Mouse (Mus musculus) embryonic facial prominence, embryonic 10.5 days (tissue): Measurements from ENCODE around the gene Fzd4. TPM values are rescaled to one million over a fixed set of nuclear protein-coding genes. Genes with fewer than 3 reads are reported as not detected.

Source experiments
- DNase-seq: peaks from one replicate; pipeline ENCODE4 v3.0.0-alpha.2; 2017; ENCODE audit warnings: low spot score
- H3K27ac ChIP-seq: fragments of 300-500 bp; sonication (generic); replicated peaks from 2 replicates; pipeline ENCODE4 v1.5.1; 2016; ENCODE audit warnings: mild to moderate bottlenecking
- H3K27me3 ChIP-seq: fragments of 300-500 bp; sonication (generic); replicated peaks from 2 replicates; pipeline ENCODE4 v1.6.1; 2016; ENCODE audit warnings: low read depth, mild to moderate bottlenecking; ENCODE audit not compliant: poor library complexity, severe bottlenecking
- H3K36me3 ChIP-seq: fragments of 300-500 bp; sonication (generic); replicated peaks from 2 replicates; pipeline ENCODE4 v1.6.1; 2016; ENCODE audit warnings: mild to moderate bottlenecking, moderate library complexity
- H3K4me1 ChIP-seq: fragments of 300-500 bp; sonication (generic); 2 replicates; pipeline ENCODE4 v1.6.1; 2016
- H3K4me3 ChIP-seq: fragments of 300-500 bp; sonication (generic); 2 replicates; pipeline ENCODE4 v1.5.1; 2016; ENCODE audit warnings: mild to moderate bottlenecking, moderate library complexity
- H3K9me3 ChIP-seq: fragments of 300-500 bp; sonication (generic); 2 replicates; pipeline ENCODE4 v1.6.1; 2016; ENCODE audit warnings: mild to moderate bottlenecking
- WGBS: fragments of 180-500 bp; shearing (Covaris S2); methylation state at CpG from one replicate; pipeline ENCODE4 v1.1.7; 2016; 5-methylcytosine and 5-hydroxymethylcytosine counted together
- polyA plus RNA-seq: library from polyadenylated mRNA; unstranded; fragments of >200 nt; fragmentation: Nextera tagmentation; extraction: Ambion mirVana; gene quantifications from 2 replicates; pipeline ENCODE4 v1.2.1, GENCODE M21; 2016

Gene Fzd4
- polyA plus RNA-seq, 1 experiment from 2014 or later, result 11.5 TPM

DNA sequence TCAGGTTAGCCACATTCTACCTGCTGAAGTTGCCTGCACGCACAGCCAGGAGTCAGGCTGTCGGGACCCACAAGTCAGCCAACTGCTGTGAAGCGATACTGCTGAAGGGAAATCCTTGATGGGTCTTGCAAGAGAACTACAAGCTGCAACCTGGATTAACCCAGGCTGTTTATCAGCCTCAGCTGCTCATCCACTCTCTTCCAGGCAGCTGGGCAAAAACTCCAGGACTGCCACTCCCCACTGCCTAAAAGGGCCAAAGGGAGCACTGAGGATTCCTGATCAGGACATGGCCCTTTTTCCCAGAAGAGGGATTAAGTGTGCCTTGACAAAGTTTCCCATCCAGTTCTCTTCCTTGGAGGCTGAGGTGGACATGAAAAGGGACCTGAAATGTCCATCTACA lies 15.2 kb upstream of the Fzd4 start:
- Histone ChIP-seq H3K9me3 (no peaks in the 10 kb centered on the region), H3K4me3 (no peak overlapping the region), H3K36me3 (no peaks in the 10 kb centered on the region), H3K27me3 (no peaks in the 10 kb centered on the region), H3K27ac (no peak overlapping the region), H3K4me1 (0 out of 2 replicates have a peak, but pooled peaks cover 4% of the 10 kb centered on the region)
- WGBS, result 82% methylated on average over 3 of the region's 3 CpGs
- no peak for DNase-seq

GRCm38 (mm10) chr7:89390660-89391059 lies 13.5 kb upstream of the Fzd4 start:
- H3K27me3 ChIP-seq, result no peaks in the 10 kb centered on the region
- H3K36me3 ChIP-seq, result peaks cover 3% of the 10 kb centered on the region; the same call in 1 of the 2 replicates
- WGBS, result 82% methylated on average over 2 of the region's 2 CpGs
- no peak for DNase-seq
- no peak overlapping the region for H3K27ac ChIP-seq
- 0 out of 2 replicates have a peak, but pooled peaks cover 4% of the 10 kb centered on the region for H3K4me1 ChIP-seq
- H3K4me3 ChIP-seq, result no peak overlapping the region
- H3K9me3 ChIP-seq, result no peaks in the 10 kb centered on the region

DNA sequence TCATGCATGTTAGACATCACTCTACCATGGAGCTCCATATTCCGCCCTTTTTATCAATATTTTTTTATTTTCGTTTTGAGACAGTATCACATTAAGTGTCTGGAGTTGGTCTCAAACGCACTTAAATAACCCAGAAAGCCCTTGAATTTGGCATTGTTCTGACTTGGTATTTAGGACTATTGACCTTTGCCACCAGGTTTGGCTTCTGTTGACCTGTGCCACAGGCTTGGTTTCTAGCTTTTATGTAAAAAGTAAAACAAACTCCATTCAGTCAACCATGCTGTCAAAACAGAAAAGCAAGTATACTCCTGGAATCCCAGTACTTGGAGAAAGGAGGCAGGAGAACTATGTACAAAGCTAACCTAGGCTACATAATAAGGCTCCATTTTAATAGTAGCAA lies 12.9 kb upstream of the Fzd4 start:
- 81% methylated on average over 3 of the region's 3 CpGs for WGBS
- DNase-seq, result no peak
- no peak overlapping the region for H3K4me3 ChIP-seq
- no peaks in the 10 kb centered on the region for H3K27me3 ChIP-seq
- no peaks in the 10 kb centered on the region for H3K9me3 ChIP-seq
- H3K4me1 ChIP-seq, result 0 out of 2 replicates have a peak, but pooled peaks cover 4% of the 10 kb centered on the region
- no peak overlapping the region for H3K27ac ChIP-seq
- H3K36me3 ChIP-seq, result peaks cover 3% of the 10 kb centered on the region; the same call in 1 of the 2 replicates

DNA sequence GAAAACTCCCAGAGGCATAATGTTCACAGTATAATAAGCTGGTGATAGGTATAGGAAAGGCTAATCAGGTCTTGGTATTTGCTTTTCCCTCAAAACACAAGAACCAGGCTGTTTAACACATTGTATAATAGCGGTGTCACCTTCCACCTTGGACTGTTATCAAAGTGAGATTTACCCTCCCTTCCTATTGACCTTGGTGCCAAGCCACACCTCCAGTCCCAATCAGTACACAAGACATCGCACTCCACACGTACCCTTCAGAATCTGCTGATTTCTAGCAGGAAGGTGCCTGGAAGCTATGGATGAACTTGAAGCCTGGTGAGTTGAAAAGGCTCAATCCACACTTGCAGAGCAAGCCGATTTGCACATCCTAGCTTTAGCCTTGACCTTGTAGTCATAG lies 12.3 kb upstream of the Fzd4 start:
- Histone ChIP-seq H3K27me3 (no peaks in the 10 kb centered on the region), H3K4me1 (no peaks in the 10 kb centered on the region), H3K36me3 (peaks cover 3% of the 10 kb centered on the region; the same call in 1 of the 2 replicates), H3K9me3 (no peaks in the 10 kb centered on the region), H3K27ac (no peak overlapping the region), H3K4me3 (no peak overlapping the region)
- WGBS, result 89% methylated on average over 4 of the region's 4 CpGs
- no peak for DNase-seq

- 77% methylated on average over 4 of the region's 4 CpGs for WGBS
- DNase-seq, result no peak
- Histone ChIP-seq H3K27ac (no peak overlapping the region), H3K4me3 (no peak overlapping the region), H3K27me3 (no peaks in the 10 kb centered on the region), H3K9me3 (no peaks in the 10 kb centered on the region), H3K36me3 (peaks cover 3% of the 10 kb centered on the region; the same call in 1 of the 2 replicates), H3K4me1 (no peaks in the 10 kb centered on the region)
Observed at GRCm38 (mm10) chr7:89392388-89392787, 11.8 kb upstream of the Fzd4 start.

GRCm38 (mm10) chr7:89392825-89393224 lies 11.3 kb upstream of the Fzd4 start:
- no peaks in the 10 kb centered on the region for H3K27me3 ChIP-seq
- WGBS, result 99% methylated on average over 1 of the region's 1 CpGs
- no peaks in the 10 kb centered on the region for H3K4me1 ChIP-seq
- H3K27ac ChIP-seq, result no peak overlapping the region
- H3K9me3 ChIP-seq, result no peaks in the 10 kb centered on the region
- H3K36me3 ChIP-seq, result peaks cover 3% of the 10 kb centered on the region; the same call in 1 of the 2 replicates
- no peak for DNase-seq
- no peak overlapping the region for H3K4me3 ChIP-seq

DNA sequence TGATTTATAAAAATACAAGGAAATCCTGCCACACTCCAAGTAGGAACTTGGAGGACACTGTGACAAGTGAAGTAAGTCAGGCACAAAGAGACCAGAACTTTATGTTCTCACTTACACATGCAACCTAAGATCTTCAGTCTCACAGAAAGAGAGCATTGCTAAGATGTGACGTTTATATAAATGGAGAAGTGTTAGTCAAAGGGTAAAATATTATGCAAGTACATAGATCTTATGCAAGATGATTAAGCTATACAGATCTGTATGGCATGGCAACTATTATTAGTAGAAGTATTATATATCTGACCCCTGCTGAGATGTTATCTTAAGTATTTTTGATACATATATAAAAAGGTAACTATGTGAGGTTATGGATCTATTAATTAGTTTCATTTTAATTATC lies 8.8 kb upstream of the Fzd4 start:
- H3K9me3 ChIP-seq, result no peaks in the 10 kb centered on the region
- WGBS, result 84% methylated on average over 1 of the region's 1 CpGs
- 0 out of 2 replicates have a peak, but pooled peaks cover 6% of the 10 kb centered on the region for H3K27me3 ChIP-seq
- H3K4me3 ChIP-seq, result no peak overlapping the region
- no peaks in the 10 kb centered on the region for H3K4me1 ChIP-seq
- H3K27ac ChIP-seq, result no peak overlapping the region
- DNase-seq, result no peak
- H3K36me3 ChIP-seq, result peaks cover 3% of the 10 kb centered on the region; the same call in 1 of the 2 replicates

GRCm38 (mm10) chr7:89396386-89396785 lies 7.8 kb upstream of the Fzd4 start:
- no peaks in the 10 kb centered on the region for H3K9me3 ChIP-seq
- WGBS, result 73% methylated on average over 8 of the region's 8 CpGs

DNA sequence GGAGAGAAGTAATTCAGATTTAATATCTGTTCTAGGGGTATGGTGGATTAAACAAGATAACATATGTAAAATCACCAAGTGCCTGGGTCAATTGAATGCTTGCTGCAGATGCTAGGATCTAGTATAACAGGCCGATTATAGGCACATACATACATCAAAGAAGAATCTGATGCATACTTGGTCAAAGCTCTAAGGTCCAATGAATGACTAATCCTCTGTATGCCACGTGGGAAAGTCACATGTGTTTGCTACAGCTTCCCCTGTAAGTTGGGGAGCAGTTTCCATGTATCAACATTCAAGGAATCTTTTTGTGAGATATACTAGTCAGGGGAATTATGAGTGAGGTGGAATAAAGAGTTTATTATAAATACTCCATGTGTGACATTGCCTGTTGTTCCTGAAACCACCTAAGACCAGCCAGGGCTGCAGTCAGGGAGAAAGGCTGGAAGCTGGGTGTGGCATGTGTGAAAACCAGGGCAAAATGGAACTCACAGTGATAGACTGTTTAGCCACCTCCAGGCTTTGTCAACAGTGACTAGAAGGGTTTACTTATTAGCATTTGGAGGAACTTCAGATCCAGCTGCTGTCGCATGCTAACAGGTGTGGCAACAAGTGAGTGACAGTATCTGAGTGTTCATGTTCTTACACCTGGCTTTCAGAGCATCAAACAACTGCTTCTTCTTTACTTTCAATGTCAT lies 6.2 kb upstream of the Fzd4 start:
- WGBS, result 79% methylated on average over 3 of the region's 3 CpGs
- Histone ChIP-seq H3K9me3 (no peaks in the 10 kb centered on the region), H3K27ac (no peak overlapping the region), H3K27me3 (peaks cover 20% of the 10 kb centered on the region), H3K4me1 (peaks cover 21% of the 10 kb centered on the region), H3K4me3 (no peak overlapping the region), H3K36me3 (peaks cover 3% of the 10 kb centered on the region; the same call in 1 of the 2 replicates)
- DNase-seq, result no peak

More at GRCm38 (mm10) chr7:89396386-89396785, 7.8 kb upstream of the Fzd4 start:
- H3K4me1 ChIP-seq, result peaks cover 5% of the 10 kb centered on the region
- H3K4me3 ChIP-seq, result no peak overlapping the region
- DNase-seq, result no peak
- H3K27me3 ChIP-seq, result 0 out of 2 replicates have a peak, but pooled peaks cover 6% of the 10 kb centered on the region
- H3K27ac ChIP-seq, result no peak overlapping the region
- H3K36me3 ChIP-seq, result peaks cover 3% of the 10 kb centered on the region; the same call in 1 of the 2 replicates

DNA sequence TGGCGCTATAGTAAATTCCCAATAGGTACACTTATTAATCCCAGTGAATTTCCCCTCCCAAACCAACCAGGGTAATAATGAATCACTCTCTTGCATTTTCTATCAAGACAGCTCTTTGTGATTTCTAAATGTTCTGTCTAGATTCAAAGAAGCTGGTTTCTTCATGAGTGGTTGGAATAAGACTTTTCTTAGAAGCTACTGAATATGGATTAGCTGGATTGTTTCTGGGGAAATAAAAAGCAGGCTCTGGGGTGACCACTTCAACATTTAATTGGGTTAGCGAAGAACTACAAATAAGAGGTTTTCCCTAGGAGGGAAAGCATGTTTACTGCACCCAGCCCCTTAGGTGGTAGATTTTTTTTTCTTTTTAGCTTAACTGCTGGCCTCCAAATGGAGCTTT lies 3.4 kb upstream of the Fzd4 start:
- H3K4me3 ChIP-seq, result no peak overlapping the region
- peaks cover 20% of the 10 kb centered on the region for H3K27me3 ChIP-seq
- no peaks in the 10 kb centered on the region for H3K9me3 ChIP-seq
- 69% methylated on average over 2 of the region's 2 CpGs for WGBS
- H3K4me1 ChIP-seq, result peaks cover 40% of the 10 kb centered on the region
- no peaks in the 10 kb centered on the region for H3K36me3 ChIP-seq
- no peak overlapping the region for H3K27ac ChIP-seq
- DNase-seq, result no peak

- Histone ChIP-seq H3K27me3 (peaks cover 20% of the 10 kb centered on the region), H3K4me3 (no peak overlapping the region), H3K4me1 (peaks cover 46% of the 10 kb centered on the region), H3K9me3 (no peaks in the 10 kb centered on the region), H3K27ac (no peak overlapping the region; the same call in 1 of the 2 replicates), H3K36me3 (no peaks in the 10 kb centered on the region)
- DNase-seq, result peak; percentile 18
- WGBS, result 45% methylated on average over 11 of the region's 11 CpGs
Observed at GRCm38 (mm10) chr7:89401136-89401858, 2.9 kb upstream of the Fzd4 start.

DNA sequence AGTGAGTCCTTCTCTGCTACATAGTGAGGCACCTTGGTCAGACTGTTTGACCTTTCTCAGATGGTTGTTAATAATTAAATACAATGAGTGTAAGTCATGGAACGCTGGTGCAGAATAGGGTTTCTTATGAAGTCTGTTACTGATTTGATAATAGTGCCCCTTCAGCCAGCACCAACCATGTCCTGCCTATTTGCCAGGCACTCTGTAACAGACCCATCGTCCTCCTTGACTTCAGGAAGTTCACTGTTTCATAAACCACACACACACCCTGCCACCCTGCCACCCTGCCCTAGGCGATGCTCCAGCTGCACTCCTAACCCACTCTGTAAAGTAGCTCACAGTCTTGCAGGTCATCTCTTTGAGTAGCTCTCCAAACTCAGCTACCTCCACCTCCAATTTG lies 2.2 kb upstream of the Fzd4 start:
- Histone ChIP-seq H3K4me3 (no peak overlapping the region), H3K27ac (no peak overlapping the region), H3K36me3 (peaks cover 3% of the 10 kb centered on the region), H3K27me3 (peaks cover 20% of the 10 kb centered on the region), H3K4me1 (peaks cover 50% of the 10 kb centered on the region), H3K9me3 (no peaks in the 10 kb centered on the region)
- WGBS, result 64% methylated on average over 3 of the region's 3 CpGs
- no peak for DNase-seq
